Mouse (Mus musculus) CD8-positive naive resting alpha-beta T cell, adult 2 months (primary cell): ENCODE results near the gene Adgra3.

Experiments used
- DNase-seq, 2 experiments: peaks; one replicate each; pipeline ENCODE4 v3.0.0; 2022; ENCODE audit warnings: low read depth in 2 of 2, low spot score in 2 of 2

The Adgra3 gene

DNA sequence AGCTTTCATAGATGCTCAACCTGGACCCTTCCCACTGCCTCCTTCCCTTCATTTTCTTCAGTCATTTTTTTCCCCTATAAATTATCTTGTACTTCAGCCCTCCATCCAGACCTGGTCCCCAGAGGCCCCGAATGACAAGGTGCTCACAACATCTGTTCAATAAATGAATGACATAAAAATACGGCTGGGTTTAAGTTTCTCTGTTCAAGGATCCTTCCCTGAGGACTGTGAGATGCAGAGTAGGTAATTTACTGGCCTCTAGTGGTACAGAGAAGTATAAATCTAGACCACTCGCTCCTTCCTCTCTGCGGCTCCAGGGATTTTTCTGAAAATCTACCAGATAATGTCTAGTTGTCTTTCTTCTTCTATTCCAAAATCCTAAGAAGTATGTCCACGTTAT, 26.5 kb downstream of the Adgra3 start:
- DNase-seq = no peak

- no peak for DNase-seq
These were observed 27.0 kb downstream of the Adgra3 start for GRCm38 (mm10) chr5:50031763-50032272.

DNA sequence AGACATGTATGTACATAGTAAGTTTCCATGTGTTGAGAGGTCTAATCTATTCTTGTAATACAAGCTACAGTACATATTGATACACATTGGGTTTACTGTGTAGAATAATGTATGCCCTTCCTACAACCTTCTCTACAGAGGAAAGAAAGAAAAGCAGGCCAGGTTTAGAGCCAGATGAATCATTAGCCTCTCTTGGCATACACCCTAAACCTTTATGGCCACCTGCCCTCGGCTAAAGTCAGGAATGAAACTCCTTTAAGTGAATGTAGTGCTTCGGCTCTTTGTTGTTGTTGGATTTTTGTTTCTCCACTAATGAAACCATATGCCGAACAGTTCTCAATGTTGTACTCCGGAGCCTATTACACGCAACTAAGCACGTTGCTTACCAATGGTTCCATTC, 27.5 kb downstream of the Adgra3 start:
- no peak for DNase-seq

GRCm38 (mm10) chr5:50029662-50030061, 29.1 kb downstream of the Adgra3 start:
- peak in 1 of 2 experiments; percentile 20 for DNase-seq

DNA sequence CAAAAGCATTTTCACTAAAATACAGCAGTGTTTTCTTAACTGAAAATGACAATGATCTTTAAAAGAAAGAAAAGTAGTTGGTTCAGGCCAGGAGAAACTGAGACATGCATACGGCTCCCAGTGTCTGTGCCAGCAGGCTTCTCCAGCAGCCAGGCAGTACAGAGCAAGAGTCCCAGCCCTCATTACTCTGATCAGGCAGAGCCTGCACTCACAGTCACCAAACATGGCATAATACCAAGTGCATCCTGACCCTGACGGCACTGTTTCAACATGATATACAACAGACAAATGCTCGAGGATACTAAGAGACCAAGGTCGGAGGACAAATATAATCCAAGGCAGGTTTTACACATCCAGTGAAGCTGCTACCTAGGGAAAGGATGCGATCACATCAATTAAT, 31.2 kb downstream of the Adgra3 start:
- no peak for DNase-seq

DNA sequence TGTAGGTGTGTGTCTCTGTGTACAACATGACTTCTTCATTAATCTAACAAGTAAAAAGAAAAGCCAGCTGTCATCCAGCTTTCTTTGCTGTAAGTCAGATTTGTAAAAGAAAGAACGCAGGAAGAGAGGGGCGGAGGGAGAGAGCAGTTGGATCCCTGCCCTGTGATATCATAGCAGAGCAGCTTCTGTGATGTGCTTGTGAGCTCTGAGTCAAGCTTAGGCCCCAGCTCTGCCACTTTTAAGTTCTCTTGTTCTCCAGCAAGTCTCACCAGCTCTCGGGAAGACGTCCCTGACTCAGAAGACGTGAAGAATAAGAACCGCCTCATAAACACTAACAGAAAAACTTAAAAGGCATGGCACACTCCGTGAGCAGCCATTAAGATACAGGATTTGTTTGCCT, 31.8 kb downstream of the Adgra3 start:
- no peak for DNase-seq

DNA sequence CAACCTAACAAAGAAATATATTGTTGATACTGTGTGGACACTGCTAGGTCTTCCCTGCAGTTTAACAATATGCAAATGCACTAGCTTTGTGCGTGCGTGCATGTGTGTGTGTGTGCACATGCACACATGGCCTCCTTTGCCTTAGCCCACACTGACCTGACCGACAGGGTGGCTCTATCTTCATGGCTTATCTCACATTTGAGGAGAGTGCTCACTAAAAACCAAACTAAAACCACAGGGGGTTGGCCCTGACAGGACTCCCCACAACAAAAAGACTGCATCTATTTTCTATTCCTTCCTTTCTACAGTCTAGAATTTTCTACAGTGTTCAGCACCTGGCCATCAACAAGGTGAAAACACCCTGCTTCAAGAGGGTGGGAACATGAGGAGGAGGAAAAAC, 32.7 kb downstream of the Adgra3 start:
- DNase-seq = no peak

DNA sequence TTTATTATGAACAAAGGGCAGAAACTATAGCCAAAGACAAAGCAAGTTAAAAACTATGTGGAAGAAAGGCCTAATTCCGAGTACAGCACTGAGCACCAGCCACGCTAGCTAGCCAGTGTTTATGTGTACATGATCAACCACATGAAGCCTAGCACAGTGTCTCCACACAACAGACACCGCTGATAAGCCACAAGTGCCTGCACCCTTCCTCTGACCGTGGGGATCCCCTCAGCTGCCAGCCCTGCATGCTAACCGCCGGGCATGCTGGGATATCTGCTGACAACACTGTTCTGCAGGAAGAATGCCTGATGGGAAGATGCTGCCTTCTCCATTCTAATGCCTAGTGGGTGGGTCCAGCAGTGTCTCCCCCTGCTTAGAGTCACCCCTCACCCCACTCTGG, 34.7 kb downstream of the Adgra3 start:
- no peak for DNase-seq

DNA sequence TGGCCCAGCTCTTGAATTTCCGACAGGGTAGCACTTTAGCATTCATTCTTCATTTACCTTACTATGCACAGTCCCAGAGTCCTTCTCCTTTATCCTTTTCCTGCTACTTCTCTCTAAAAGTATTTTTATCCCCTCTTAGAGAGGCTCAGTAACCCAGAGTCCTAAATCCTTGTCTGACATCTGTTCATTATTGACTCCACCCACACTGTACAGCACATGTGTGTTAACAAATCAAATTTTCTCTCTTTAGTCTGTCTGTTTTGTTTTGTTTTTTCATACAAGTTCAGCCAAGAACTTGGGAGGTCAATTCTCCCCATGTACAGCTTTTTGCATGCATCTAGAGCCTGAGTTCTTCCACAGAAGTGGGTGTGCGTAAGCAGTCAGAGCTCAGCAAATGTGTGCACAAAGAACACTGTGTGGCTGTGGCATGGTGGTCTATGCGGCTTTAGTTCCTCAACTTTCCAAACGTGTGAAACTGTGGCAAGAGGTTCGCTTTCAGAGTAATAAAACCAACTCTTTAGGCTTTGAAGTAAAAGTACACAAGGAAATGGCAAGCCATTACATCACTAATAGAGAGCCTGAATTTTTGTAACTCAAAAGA, 42.7 kb downstream of the Adgra3 start:
- DNase-seq = no peak

GRCm38 (mm10) chr5:50015147-50015697, 43.6 kb downstream of the Adgra3 start:
- DNase-seq = no peak

DNA sequence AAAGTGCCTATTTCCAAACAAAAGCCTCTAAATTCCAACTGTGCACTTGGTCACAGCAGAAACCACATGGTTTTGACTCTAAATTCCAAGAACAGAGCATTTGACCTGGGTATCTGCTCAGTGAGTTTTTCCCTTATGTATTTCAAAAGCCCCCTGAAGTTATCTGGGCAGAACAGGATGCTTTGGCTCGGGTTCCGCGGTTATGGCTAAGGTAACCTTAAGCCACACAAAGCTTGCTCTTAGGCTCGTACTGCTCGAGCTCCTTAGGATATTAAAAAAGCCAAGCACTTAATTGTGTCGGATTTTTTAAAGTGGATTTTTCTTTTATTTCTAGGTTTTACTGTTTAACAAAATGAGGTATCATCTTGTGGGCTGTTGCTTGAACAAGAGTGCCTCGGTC, 44.1 kb downstream of the Adgra3 start:
- no peak for DNase-seq

- DNase-seq = no peak
These were observed 44.8 kb downstream of the Adgra3 start for GRCm38 (mm10) chr5:50013965-50014364.

- DNase-seq = no peak
These were observed 50.0 kb downstream of the Adgra3 start for GRCm38 (mm10) chr5:50008841-50009240.

DNA sequence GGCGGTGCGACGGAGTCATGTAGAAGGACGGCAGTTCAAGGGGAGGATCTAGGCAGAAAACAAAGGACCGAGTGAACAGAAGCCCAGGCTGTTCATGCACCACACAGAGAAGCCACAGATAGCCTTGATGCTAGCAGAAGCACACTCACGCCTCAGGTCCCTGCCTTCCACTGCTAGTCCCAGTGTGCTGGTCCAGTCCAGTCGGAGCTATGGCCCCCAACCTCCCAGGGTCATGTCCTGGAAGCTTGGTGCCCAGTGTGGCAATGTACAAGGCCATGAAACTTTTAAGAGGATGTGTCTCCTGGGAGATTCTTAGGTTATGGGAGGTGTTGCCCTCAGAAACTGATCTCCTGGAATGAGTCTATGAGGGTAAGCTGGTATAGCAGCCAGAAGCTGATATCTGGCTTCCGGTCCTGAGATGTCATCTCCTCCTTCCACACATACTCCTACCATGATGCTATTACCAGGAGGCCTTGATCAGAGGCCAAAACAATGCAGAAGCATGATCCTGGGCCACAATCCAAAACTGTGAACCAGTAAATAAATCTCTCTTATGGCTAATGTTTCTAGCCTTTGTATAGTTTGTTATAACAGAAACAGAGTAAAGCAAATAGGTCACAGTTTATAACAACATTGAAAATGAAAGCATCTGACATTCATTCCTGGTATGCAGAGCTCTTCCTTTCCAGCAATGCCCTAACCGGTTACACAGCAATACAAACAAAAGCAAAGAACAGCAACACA, 51.7 kb downstream of the Adgra3 start:
- DNase-seq = no peak

DNA sequence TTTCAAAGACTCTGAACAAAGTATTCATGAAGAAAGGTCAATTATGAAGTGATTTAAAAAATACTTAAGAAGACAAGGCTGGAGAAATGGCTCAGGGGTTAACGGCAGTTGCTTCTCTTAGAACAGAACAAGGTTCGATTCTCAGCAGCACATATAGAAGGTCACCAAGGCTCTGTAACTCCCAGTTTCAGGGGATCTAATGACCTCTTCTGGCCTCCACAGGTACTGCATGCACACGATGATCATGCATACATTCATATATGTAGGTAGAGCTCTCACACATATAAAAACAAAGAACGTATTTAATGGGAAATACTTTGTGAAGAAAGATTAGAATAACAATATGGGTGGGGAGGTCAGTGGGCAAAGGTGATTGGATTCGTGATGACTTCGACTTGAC, 56.5 kb downstream of the Adgra3 start:
- no peak for DNase-seq

DNA sequence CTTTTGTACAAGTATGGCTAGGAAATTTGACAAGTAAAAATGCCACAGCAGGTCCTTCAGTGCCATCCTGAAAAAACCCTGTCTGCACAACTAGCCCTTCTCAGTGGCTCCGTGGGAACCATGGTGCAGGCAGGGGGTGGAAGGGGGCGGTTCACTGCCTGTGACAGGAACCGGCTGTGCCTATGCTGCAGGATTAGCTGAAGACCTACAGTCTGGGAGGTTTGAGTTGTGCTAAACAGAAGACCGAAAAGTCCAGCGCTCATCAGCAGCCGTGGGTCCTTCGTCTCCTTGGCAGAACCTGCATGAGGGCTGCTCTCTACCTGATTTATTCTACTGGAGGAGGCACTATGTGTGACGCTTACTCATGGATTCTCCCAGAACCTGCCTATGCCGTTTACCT, 59.0 kb downstream of the Adgra3 start:
- DNase-seq = no peak

DNA sequence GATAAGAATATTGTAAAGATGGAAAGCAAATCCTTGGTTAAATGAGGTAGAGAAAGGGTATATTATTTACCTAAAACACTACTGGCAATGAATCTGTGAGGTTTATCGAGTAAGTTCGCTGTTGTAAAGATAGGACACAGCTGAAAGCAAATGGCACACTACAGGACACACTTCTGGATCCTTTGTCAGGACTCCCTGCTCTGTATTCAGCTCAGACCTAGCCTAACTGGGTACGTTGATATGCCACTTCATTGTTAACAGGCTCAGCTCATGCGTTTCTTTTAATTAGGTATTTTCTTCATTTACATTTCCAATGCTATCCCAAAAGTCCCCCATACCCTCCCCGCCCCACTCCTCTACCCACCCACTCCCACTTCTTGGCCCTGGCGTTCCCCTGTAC, 61.8 kb downstream of the Adgra3 start:
- no peak for DNase-seq

DNA sequence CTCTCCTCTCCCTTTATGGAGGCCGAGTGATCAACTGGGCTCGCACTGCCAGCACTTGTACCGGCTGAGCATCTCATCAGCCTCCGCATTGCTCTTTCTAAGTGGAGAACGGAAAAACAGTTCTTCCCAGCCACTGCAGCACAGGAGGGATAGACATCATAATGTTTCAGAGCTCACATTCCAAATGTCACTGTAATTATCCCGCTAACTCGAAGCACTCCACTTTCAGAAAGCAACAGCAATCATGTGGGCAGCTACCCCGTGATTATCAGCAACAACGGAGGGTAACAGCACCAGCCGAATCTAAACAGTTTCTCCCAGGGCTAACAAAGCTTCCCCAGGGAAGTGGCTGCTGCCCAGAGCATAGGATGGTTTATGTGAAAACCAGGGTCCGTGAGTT, 62.3 kb downstream of the Adgra3 start:
- no peak for DNase-seq

DNA sequence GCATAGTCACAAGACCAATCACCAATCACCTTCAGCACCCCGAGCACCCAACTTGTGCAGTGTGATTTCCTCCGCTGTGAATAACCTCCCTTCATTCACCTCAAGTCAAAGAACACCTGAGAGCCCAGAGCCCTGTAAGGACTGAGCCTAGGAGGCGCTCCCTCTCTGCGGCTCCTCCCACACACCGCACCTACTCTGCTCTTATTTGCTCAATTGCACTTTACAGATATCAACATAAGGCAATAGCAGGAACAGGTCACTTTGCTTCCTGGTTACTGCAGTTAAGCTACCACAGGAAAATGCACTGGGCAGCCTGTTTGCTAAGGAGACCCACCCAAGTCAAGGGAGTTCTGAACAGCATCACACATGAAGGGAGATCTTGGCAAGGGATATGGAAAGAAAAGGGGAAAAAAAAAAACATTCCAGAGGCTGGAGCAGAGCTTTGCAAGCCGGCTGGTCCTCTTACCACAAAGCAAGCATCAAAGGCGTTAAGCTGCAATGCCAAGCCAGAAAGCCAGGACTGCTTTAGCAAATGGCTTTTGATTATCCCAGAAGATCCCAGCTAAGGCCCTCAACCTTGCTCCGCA, 68.0 kb downstream of the Adgra3 start:
- DNase-seq = no peak

- DNase-seq = no peak
These were observed 70.6 kb downstream of the Adgra3 start for GRCm38 (mm10) chr5:49988015-49988798.

GRCm38 (mm10) chr5:49980727-49981126, 78.1 kb downstream of the Adgra3 start:
- no peak for DNase-seq
